Mouse (Mus musculus) embryonic facial prominence, embryonic 14.5 days (tissue): Measurements from ENCODE around the gene Naip2. TPM values are rescaled to one million over a fixed set of nuclear protein-coding genes. Genes with fewer than 3 reads are reported as not detected.
A peak's percentile ranks its signal among the peaks of the same experiment; 100 is the strongest.
"Not testable (repeated sequence)": the region's sequence is repeated elsewhere in the genome, so short reads cannot be mapped to it uniquely, and the experiment has no call there.

Experiments used
- ATAC-seq: fragments of 200-750 bp; cut with Nextera tagmentation; 2 replicates; pipeline ENCODE4 v1.8.0; 2017; ENCODE audit warnings: low read depth, moderate number of reproducible peaks, moderate TSS enrichment
- DNase-seq: peaks from one replicate; pipeline ENCODE4 v3.0.0-alpha.2; 2015; ENCODE audit warnings: low spot score
- H3K27ac ChIP-seq: fragments of 300-500 bp; sonication (generic); replicated peaks from 2 replicates; pipeline ENCODE4 v1.5.1; 2014; ENCODE audit warnings: low read depth, mild to moderate bottlenecking, low read length, moderate library complexity
- H3K27me3 ChIP-seq: fragments of 300-500 bp; sonication (generic); replicated peaks from 2 replicates; pipeline ENCODE4 v1.6.1; 2014; ENCODE audit warnings: low read length; ENCODE audit not compliant: control insufficient read depth, insufficient read depth
- H3K36me3 ChIP-seq: fragments of 300-500 bp; sonication (generic); 2 replicates; pipeline ENCODE4 v1.6.1; 2014; ENCODE audit warnings: low read length, mixed read lengths; ENCODE audit not compliant: control insufficient read depth, insufficient read depth
- H3K4me1 ChIP-seq: fragments of 300-500 bp; sonication (generic); 2 replicates; pipeline ENCODE4 v1.6.1; 2014; ENCODE audit warnings: antibody characterized with exemption, low read length; ENCODE audit not compliant: control insufficient read depth, insufficient read depth
- H3K4me2 ChIP-seq: fragments of 300-500 bp; sonication (generic); 2 replicates; pipeline ENCODE4 v1.6.1; 2014; ENCODE audit warnings: low read depth, mild to moderate bottlenecking, low read length, moderate library complexity, mixed read lengths
- H3K4me3 ChIP-seq: fragments of 300-500 bp; sonication (generic); 2 replicates; pipeline ENCODE4 v1.5.1; 2014; ENCODE audit warnings: low read depth, mild to moderate bottlenecking, low read length
- H3K9ac ChIP-seq: fragments of 300-500 bp; sonication (generic); 2 replicates; pipeline ENCODE4 v1.6.1; 2014; ENCODE audit warnings: low read depth, mild to moderate bottlenecking, low read length, moderate library complexity, mixed read lengths
- H3K9me3 ChIP-seq: fragments of 300-500 bp; sonication (generic); 2 replicates; pipeline ENCODE4 v1.6.1; 2016; ENCODE audit warnings: low read length; ENCODE audit not compliant: control insufficient read depth
- WGBS: fragments of 180-500 bp; shearing (Covaris S2); extraction: QIAGEN DNeasy Blood & Tissue Kit; methylation state at CpG from one replicate; pipeline ENCODE4 v1.1.7; 2014; 5-methylcytosine and 5-hydroxymethylcytosine counted together
- polyA plus RNA-seq: library from polyadenylated mRNA; unstranded; fragments of >200 nt; fragmentation: Nextera tagmentation; extraction: Ambion mirVana; gene quantifications from 2 replicates; pipeline ENCODE4 v1.2.1, GENCODE M21; 2014

Gene Naip2
- polyA plus RNA-seq = 0.45 and 0.54 TPM in 2 replicates

DNA sequence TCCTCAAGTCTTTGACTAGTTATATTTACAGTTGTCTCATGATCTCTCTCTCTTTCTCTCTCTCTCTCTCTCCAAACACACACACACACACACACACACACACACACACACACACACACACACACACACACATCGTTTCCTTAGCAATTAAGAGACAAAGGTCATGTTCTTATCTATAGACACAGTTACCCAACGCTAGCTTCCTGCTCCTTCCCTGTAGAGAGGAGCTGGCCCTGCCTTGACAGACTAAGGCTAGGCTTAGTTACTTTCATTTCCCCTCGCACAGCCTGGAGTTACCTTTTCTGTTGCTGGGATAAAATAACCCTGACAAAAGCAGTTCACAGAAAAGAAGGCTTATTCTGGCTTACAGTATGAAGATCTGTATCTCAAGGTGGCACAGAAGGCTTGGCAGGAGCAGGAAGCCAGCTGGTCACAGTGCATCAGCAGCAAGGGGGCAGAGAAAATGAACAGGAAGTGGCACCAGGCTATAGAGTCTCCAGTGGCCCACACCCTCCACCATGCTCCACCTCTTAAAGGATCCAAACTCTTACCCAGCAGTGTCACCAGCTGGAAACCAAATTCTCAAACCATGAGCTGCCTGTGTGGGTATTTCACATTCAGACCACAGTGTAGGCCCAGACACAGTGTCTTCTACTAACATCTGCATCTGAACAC, at the start of gene Naip2:
Naip2 (minus strand) TSS at position 434 of the 675 bp plus-strand sequence.
- ATAC-seq, H3K9ac ChIP-seq, H3K36me3 ChIP-seq, H3K4me3 ChIP-seq, H3K4me1 ChIP-seq, H3K27ac ChIP-seq, H3K27me3 ChIP-seq, H3K9me3 ChIP-seq, DNase-seq, H3K4me2 ChIP-seq: not testable (repeated sequence)
- WGBS = 60% methylated on average over 2 of the region's 3 CpGs

DNA sequence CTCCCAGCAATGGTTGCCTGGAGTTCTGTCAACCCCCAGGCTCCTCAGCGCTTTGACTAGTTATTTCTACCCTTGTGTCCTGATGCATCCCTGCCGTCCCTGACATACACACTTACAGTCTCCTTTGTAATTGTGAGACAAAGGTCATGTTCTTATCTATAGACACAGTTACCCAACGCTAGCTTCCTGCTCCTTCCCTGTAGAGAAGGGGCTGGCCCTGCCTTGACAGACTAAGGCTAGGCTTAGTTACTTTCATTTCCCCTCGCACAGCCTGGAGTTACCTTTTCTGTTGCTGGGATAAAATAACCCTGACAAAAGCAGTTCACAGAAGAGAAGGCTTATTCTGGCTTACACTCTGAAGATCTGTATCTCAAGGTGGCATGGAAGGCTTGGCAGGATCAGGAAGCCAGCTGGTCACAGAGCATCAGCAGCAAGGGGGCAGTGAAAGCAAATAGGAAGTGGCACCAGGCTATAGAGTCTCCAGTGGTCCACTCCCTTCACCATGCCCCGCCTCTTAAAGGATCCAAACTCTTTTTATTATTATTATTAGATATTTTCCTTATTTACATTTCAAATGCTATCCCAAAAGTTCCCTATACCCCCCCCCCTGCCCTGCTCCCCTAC, 45.1 kb upstream of the Naip2 start:
- WGBS = 82% methylated on average over 5 of the region's 5 CpGs
- H3K4me2 ChIP-seq, H3K9ac ChIP-seq, ATAC-seq, H3K9me3 ChIP-seq, H3K4me1 ChIP-seq, H3K27ac ChIP-seq, H3K4me3 ChIP-seq, DNase-seq, H3K36me3 ChIP-seq, H3K27me3 ChIP-seq: not testable (repeated sequence)

DNA sequence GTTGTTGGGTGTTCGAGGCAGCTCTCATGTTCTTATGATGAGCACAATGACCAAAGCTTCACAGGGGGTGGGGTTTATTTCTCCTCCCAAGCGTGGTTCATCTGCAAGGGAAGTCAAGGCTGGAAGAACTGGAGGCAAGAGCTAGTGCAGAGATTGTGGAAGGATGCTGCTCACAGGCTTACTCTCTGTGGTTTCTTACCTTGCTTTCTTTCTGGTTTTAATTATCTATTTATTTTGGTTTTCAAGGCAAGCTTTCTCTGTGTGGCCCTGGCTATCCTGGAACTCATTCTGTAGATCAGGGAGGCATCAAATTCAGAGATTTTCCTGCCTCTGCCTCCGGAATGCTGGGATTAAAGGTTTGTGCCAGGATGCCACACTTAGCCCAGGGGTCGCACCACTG, 44.3 kb upstream of the Naip2 start, which contains the start of gene Naip5:
Naip5 (minus strand) TSS at position 101 of the 400 bp plus-strand sequence.
- H3K36me3 ChIP-seq, H3K9me3 ChIP-seq, H3K27ac ChIP-seq, H3K4me2 ChIP-seq, ATAC-seq, DNase-seq, H3K4me1 ChIP-seq, H3K27me3 ChIP-seq, H3K4me3 ChIP-seq, H3K9ac ChIP-seq: not testable (repeated sequence)
- WGBS = 79% methylated on average over 4 of the region's 4 CpGs

DNA sequence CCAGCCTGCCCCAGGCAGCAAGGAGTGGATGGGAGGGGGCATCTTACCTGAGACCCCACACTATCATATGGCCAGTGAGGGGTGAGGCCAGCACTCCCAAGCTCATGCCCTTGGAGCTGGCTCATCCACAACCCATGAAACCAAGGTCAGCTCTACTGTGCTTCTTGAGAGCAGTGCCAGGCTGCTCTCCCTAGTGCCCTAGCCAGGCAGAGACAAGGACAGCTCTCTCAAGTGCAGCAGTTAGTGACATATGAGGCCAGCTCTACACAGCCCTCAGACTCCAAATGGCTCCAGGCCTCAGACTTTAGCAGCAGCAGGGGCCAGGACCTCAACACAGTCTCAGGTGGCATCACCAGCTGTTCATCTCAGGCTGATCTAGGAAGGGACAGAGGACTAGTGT, 41.8 kb upstream of the Naip2 start:
- no peak overlapping the region for H3K27ac ChIP-seq
- no peak overlapping the region for H3K4me3 ChIP-seq
- H3K4me1 ChIP-seq = no peaks in the 10 kb centered on the region
- no peaks in the 10 kb centered on the region for H3K36me3 ChIP-seq
- DNase-seq (no peak), ATAC-seq (no peak)
- no peaks in the 10 kb centered on the region for H3K9me3 ChIP-seq
- H3K9ac ChIP-seq = no peak overlapping the region
- no peaks in the 10 kb centered on the region for H3K27me3 ChIP-seq
- H3K4me2 ChIP-seq = no peak overlapping the region

DNA sequence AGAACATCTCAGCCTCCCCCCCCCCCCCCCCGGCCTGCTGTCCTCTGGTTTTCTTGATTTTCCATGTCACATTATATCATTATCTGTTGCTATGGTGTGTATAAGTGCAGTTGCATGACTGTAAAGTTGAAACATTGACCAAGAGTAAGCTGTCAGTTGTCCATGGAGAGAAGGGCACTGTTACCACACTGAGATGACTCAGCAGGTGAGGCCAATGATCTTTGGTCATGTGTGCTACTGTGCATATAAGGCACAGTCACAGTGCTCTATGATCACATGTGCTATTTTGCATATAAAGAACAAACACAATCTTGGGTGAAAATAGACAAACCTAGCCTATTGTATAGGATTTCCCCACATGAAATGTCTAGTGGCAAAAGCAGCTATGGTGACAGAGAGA, 11.8 kb upstream of the Naip2 start:
- not testable (repeated sequence) for ATAC-seq, H3K27me3 ChIP-seq, H3K36me3 ChIP-seq, H3K4me2 ChIP-seq, H3K4me1 ChIP-seq, H3K27ac ChIP-seq, H3K9ac ChIP-seq, H3K9me3 ChIP-seq, DNase-seq, H3K4me3 ChIP-seq
- WGBS = 60% methylated on average over 1 of the region's 1 CpGs

DNA sequence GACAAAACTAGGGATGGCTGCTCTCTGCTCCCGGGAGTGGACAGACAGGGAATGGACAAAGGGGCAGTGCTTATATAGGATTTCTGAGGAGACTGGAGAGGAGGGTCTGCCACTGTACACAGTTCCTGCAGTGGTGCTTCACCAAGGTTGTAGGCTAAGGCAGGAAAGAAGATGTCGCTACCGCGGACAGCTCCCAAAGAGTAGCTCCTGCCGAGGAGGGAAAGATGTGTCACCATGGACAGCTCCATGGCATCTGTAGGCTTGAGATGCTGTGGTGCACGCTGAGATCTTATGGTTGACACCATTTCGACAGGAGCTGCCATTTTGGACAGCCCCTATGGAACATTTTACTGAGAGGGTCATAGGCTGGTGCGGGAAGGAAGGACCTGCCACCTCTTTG, 8.6 kb upstream of the Naip2 start:
- no peak overlapping the region for H3K9ac ChIP-seq
- ATAC-seq = 0 out of 2 replicates have a peak, but pooled peaks have one; percentile 30
- H3K9me3 ChIP-seq = no peaks in the 10 kb centered on the region
- no peaks in the 10 kb centered on the region for H3K27me3 ChIP-seq
- no peak overlapping the region for H3K4me2 ChIP-seq
- WGBS = 29% methylated on average over 8 of the region's 8 CpGs
- H3K4me1 ChIP-seq = no peaks in the 10 kb centered on the region
- H3K27ac ChIP-seq = no peak overlapping the region
- H3K4me3 ChIP-seq = no peak overlapping the region
- H3K36me3 ChIP-seq = no peaks in the 10 kb centered on the region
- peak; percentile 92 for DNase-seq

DNA sequence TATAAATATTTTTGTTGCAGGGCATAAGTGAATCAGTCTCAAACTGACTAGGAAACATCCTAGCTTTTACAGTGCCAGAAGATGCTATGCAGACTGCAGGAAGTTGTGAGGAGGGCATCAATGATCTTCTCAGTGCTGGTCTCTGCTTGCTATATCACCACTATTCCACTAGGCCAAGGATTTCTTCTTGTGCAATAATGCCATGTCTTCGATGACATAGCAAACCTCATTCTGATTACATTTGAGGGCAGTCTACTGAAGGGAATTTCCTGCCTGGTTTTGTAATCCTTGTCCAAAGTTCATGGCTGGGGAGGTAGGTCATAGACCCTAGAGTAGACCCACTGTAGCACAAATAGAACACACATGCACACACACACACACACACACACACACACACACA, 1.4 kb upstream of the Naip2 start:
- Histone ChIP-seq H3K4me2 (no peak overlapping the region), H3K36me3 (no peaks in the 10 kb centered on the region), H3K9me3 (no peaks in the 10 kb centered on the region), H3K4me1 (no peaks in the 10 kb centered on the region), H3K9ac (no peak overlapping the region), H3K4me3 (no peak overlapping the region), H3K27ac (no peak overlapping the region), H3K27me3 (no peaks in the 10 kb centered on the region)
- no peak for ATAC-seq
- DNase-seq = no peak
- 89% methylated on average over 1 of the region's 1 CpGs for WGBS

DNA sequence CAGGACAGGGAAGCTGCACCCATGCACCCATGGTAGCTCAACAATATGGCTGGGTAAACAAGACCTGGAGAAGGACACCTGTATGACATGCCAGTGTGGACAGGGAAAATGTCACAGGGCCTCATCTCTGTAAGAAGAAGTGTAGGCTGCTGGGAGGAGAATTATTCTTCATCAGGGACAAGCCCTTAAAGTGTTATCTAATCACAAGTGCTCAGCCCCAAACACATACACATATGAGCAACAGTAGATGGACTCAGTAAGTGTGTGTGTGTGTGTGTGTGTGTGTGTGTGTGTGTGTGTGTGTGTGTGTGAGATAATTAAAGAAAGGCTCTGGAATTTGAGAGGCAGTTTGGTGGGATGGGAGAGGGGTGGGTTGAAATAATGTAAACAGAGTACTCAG, 1.1 kb downstream of the Naip2 start:
- ATAC-seq (no peak), DNase-seq (no peak)
- no peaks in the 10 kb centered on the region for H3K9me3 ChIP-seq
- no peaks in the 10 kb centered on the region for H3K4me1 ChIP-seq
- no peaks in the 10 kb centered on the region for H3K36me3 ChIP-seq
- H3K27ac ChIP-seq = no peak overlapping the region
- no peaks in the 10 kb centered on the region for H3K27me3 ChIP-seq
- no peak overlapping the region for H3K4me2 ChIP-seq
- no peak overlapping the region for H3K9ac ChIP-seq
- no peak overlapping the region for H3K4me3 ChIP-seq

DNA sequence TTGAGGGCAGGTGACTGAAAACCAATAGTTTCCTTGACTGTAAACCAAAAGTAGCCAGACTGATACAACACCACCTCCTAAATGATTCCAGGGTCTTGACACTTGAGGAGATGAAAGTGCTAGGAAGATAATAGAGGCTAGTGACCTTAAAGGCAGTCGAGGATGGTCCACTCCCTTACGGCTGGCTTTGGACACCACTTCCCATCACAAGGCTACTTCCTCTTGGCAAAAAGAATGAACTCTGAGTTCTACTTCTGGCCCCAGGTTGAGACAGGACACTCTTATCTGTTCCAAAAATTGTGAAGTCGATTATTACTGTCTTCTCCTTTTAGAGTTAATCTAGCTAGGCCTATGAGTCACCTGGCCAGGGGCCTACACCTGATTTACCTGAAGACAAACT, 6.5 kb downstream of the Naip2 start:
- H3K9me3 ChIP-seq = no peaks in the 10 kb centered on the region
- no peak overlapping the region for H3K4me2 ChIP-seq
- H3K27ac ChIP-seq = no peak overlapping the region
- no peaks in the 10 kb centered on the region for H3K36me3 ChIP-seq
- DNase-seq (no peak), ATAC-seq (no peak)
- H3K9ac ChIP-seq = no peak overlapping the region
- H3K4me3 ChIP-seq = no peak overlapping the region
- H3K4me1 ChIP-seq = no peaks in the 10 kb centered on the region
- no peaks in the 10 kb centered on the region for H3K27me3 ChIP-seq
- 76% methylated on average over 3 of the region's 3 CpGs for WGBS
